Mouse (Mus musculus): Measurements from ENCODE around the gene Aqr.

Aqr gene

DNA sequence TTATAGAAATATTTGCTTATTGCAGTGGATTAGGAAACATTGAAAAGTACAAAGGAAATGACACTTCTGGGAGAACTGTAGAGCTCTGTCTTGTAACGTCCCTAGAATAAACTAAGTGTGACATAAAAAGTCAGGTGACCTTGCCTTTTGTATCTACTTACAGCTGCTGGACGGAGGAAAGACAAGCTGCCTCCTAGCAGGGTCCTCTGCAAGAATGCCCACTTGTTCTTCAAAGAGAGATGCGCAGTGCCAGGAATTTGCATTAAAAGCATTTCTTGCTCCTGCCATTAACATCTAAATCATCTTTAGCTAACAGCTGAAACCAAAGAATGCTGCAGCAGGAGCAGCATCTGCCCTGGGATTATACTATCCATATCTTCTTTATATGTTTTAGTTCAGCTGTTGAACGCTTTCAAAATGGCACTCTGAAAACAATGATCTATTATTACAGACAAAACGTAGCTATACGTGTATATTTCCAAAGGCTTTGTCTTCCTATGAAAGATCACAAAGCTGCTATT, 126.7 kb downstream of the Aqr start:
- DNase-seq (ENCODE audit: low spot score) = no peak

DNA sequence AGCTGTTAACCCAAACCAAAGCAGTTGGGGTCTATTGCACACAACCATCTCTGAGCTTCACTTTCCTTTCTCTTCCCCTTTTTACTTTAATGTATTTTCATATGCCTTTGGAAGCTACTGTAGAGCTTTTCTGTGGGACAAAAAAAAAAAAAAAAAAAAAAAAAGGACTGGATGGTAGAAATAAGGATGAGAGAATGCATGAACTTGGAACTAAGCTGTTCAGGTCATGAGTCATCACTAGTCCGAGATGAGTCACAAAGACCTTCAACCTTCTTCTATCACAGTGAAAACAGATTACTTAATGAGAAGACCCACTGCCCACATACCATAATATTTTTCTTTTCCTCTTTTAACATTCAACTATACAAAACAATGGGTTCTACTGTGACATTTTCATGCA, 127.2 kb downstream of the Aqr start:
- DNase-seq (ENCODE audit: low spot score) = no peak

DNA sequence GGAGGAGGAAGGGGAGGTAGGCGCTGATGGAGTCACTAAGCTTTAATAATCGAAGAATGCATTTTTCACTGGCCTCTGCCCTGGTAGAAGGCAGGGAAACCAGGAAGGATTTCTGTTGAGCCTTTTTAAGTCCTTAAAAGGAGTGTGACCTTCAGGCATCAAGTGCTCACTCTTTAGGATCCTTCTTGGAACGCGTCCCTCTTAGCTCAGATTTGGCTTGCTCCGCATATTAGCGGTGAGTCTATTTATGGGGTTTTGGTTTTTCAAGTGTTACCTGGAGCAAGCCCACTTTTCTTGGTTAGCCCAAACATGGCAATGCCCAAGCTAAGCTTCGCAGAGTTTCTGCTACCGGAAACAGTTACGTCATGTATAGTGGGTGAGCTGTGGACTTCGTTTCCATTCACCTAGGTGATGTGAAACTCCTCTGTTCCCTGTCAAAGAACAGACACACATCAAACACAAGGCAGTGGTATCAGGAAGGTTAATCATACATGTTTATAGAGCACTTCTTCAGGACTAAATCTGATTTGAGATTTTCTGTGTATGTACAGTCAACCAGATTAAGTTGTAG, 128.5 kb downstream of the Aqr start:
- no peak for DNase-seq (ENCODE audit: low spot score)

DNA sequence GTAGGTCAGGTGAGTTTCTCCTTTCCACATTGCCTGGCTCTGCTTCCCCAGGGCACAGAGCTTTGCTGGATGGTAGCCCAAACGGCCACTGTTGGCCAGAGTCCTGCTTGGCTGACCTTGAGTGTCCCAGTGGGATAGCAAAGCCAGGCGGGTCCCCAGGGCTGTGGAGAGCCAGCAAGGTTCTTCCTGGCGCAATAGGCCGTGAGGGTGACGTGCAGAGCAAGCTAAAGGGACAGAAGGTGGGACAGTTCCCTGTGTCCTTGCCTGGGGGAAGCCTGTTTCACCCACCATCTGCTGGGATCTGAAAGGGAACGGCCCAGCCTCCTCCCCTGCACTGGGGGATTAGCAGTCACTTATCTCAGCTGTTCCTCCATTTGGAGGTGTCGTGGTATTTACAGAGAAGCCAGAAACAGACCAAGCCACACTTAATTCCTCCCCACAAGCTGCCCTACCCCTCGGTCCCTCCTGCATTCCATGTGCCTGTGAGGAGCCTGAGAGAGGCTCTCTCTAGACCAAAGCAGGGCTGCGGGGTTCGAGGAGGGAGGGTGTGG, 129.4 kb downstream of the Aqr start:
- DNase-seq (ENCODE audit: low spot score) = peak; percentile 85

DNA sequence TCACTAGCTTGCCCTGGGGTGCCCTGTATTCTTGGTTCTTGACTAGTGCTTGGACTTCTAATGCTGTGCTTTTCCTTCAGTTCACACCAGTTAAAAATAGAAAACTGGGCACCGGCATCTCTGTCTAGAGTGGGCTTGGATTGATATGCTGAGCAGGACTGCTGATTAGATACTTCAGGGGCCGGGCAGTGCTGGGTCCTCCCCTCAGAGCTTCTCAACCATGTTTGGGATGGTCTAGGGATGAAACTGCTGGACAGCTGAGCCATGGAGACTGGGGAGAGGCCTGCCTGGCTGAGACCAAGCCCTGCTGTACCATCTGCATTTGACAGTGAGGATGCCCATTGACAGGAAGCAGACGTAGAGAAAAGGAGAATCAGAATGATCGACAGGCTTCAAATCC, 132.7 kb downstream of the Aqr start:
- DNase-seq (ENCODE audit: low spot score) = no peak

DNA sequence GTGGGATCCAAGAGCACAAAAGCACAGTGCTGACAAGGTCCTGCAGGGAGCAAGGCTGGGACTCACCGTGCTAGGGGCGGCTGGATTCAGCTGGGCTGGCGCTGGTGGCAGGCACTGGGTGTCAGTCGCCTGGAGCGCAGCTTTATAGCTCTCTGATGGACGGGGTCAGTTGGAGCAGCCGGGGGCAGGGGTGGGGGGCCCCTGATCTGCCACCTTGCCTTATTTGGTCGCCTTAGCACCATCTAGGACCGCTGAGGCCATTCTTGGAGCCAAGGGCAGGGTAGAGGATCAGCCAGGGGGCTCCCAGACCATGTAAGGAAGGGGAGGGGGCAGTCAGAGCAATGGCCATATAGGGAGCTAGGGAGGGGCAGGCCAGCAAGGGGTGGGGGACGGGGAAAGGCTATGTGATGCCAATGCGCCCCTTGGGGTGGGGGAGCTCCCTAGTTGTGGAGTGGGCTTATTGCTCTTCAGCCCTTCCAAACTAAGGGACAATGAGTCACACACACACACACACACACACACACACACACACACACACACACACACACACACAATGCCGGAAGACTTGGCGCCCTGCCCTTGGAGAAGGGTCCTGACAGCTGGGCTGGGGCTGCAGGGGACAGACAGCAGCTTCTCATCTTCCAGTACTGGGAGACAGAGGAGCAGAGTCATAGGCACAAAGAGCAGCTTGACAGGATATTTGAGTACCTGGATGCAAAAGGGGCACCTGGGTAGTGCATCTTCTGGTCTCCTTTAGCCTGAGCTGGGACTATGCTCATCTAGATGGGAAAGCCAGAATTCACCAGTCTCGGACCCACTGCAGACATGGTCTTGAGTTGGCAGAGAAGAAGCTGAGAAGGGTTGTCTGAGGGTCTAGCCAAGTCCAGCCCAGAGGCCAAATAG, 133.9 kb downstream of the Aqr start, which contains the start of gene Actc1:
TSS of gene Actc1 (minus strand) at position 853 of the 903 bp plus-strand sequence.
- DNase-seq (ENCODE audit: low spot score) = no peak

DNA sequence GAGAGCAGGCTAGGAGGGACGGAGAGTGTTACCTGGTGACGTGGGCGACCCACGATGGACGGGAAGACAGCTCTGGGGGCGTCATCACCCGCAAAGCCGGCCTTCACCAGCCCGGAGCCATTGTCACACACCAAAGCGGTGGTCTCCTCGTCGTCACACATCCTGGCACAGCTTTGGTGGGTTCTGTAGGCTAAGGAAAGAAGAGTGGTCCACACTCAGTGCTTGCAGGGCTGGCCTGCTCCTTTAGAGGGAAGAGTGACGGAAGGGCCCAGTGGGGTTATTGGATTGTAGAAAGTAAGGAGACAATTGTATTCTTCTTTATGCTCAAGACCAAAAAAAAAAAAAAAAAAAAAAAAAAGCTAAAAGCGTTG, 135.0 kb downstream of the Aqr start:
- no peak for DNase-seq (ENCODE audit: low spot score)

Data from MN1 (cell line).